Mouse (Mus musculus) heart, adult 2 months (tissue): ENCODE results near the gene Utf1.

Source experiments
- CTCF ChIP-seq: fragments of 200-600 bp; IDR thresholded peaks from 2 replicates; pipeline ENCODE4 v1.8.1; 2022; ENCODE audit warnings: antibody characterized with exemption, mild to moderate bottlenecking, moderate library complexity
- EP300 ChIP-seq: fragments of 200-500 bp; IDR thresholded peaks from 2 replicates; pipeline ENCODE4 v1.6.1; 2011; ENCODE audit warnings: low read depth, low read length, control low read depth; ENCODE audit not compliant: insufficient read depth
- POLR2A ChIP-seq: fragments of 200-500 bp; IDR thresholded peaks from 2 replicates; pipeline ENCODE4 v1.6.1; 2011; ENCODE audit warnings: mild to moderate bottlenecking, low read depth, low read length, control low read depth; ENCODE audit not compliant: insufficient read depth

DNA sequence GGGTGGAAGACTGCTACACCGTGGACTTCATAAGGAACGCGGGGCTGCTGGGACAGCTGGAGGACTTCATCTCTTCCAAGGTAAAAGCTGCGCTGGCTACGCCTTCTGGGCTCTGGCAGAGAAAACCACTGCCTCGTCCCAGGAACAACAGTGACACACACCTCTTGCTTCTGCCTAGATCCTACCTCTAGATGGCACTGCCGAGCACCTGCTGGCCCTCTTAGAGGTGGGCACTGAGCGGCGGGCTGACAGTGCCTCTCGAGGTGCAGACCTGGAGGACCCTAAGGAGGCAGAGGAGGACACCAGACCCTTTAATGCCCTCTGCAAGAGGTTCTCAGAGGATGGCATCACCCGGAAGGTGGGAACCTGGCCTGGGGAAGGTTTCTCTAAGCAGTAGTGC lies 12.9 kb upstream of the Utf1 start:
- TF ChIP-seq EP300 (no peak), CTCF (peak; percentile 69), POLR2A (no peak)
